Mouse (Mus musculus) hindbrain, embryonic 14.5 days (tissue): ENCODE results near the gene Plekhf1. TPM values are rescaled to one million over a fixed set of nuclear protein-coding genes. Genes with fewer than 3 reads are reported as not detected.

Experiments
- ATAC-seq: fragments of 200-750 bp; cut with Nextera tagmentation; 2 replicates; pipeline ENCODE4 v1.8.0; 2017; ENCODE audit warnings: moderate number of reproducible peaks, mild to moderate bottlenecking, moderate TSS enrichment, moderate library complexity; ENCODE audit not compliant: low FRiP score
- DNase-seq: peaks from one replicate; pipeline ENCODE4 v3.0.0-alpha.2; 2015; ENCODE audit warnings: low spot score
- H3K27ac ChIP-seq: fragments of 300-500 bp; sonication (generic); 2 replicates; pipeline ENCODE4 v1.5.1; 2014; ENCODE audit warnings: mild to moderate bottlenecking, moderate library complexity
- H3K27me3 ChIP-seq: fragments of 300-500 bp; sonication (generic); 2 replicates; pipeline ENCODE4 v1.6.1; 2014; ENCODE audit warnings: mild to moderate bottlenecking, low read length, mixed read lengths; ENCODE audit not compliant: control insufficient read depth, insufficient read depth
- H3K36me3 ChIP-seq: fragments of 300-500 bp; sonication (generic); replicated peaks from 2 replicates; pipeline ENCODE4 v1.6.1; 2014; ENCODE audit not compliant: control insufficient read depth, insufficient read depth
- H3K4me1 ChIP-seq: fragments of 300-500 bp; sonication (generic); replicated peaks from 2 replicates; pipeline ENCODE4 v1.6.1; 2014; ENCODE audit warnings: antibody characterized with exemption, low read length, mixed read lengths; ENCODE audit not compliant: control insufficient read depth, insufficient read depth
- H3K4me2 ChIP-seq: fragments of 300-500 bp; sonication (generic); replicated peaks from 2 replicates; pipeline ENCODE4 v1.6.1; 2014; ENCODE audit warnings: mild to moderate bottlenecking, moderate library complexity
- H3K4me3 ChIP-seq: fragments of 300-500 bp; sonication (generic); replicated peaks from 2 replicates; pipeline ENCODE4 v1.5.1; 2014; ENCODE audit warnings: mild to moderate bottlenecking, low read length
- H3K9ac ChIP-seq: fragments of 300-500 bp; sonication (generic); 2 replicates; pipeline ENCODE4 v1.6.1; 2014
- H3K9me3 ChIP-seq: fragments of 300-500 bp; sonication (generic); 2 replicates; pipeline ENCODE4 v1.6.1; 2016; ENCODE audit warnings: low read length; ENCODE audit not compliant: control insufficient read depth
- WGBS: fragments of 180-500 bp; shearing (Covaris S2); extraction: QIAGEN DNeasy Blood & Tissue Kit; methylation state at CpG from one replicate; pipeline ENCODE4 v1.1.7; 2014; 5-methylcytosine and 5-hydroxymethylcytosine counted together
- polyA plus RNA-seq: library from polyadenylated mRNA; unstranded; fragments of >200 nt; fragmentation: Nextera tagmentation; extraction: Ambion mirVana; gene quantifications from 2 replicates; pipeline ENCODE4 v1.2.1, GENCODE M21; 2014

Gene Plekhf1
- polyA plus RNA-seq, 1 experiment from 2014 or later, result 0.66 TPM

DNA sequence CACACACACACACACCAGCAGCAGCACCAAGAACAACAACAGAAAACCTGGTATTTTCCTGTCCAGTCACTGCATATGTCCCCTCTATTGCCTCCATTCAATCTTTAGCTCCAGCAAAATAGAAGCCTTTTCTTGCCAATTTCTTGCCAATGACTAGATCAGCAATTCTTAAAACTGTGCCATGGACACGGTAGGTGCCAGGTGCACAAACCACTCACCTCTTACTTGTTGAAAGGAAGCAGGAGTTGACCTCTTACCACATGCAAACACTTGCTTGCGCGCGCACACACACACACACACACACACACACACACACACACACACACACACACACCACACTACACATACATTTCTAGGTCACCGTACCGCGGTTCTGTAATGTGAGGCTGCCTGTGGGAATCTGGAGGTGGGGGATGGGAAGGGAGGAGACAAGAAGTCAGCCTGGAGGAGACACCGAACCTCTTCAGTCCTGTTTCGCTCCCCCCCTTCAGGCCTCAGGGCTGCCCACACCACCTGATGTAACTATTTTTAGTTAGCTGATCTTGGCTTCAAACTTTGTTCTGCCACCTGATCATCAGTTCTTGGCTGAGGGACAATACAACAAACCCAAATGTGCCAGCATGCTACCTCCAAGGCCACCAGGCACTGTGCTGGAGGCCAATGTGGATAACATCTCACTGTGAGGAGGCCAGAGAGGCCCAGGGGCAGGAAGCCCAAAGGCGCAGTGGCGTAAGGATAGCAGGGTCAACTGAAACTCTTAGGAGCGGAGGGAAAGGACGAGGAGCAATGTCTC lies 3.0 kb downstream of the Plekhf1 start:
- DNase-seq (no peak), ATAC-seq (no peak)
- no peak overlapping the region for H3K27ac ChIP-seq
- no peaks in the 10 kb centered on the region for H3K36me3 ChIP-seq
- 91% methylated on average over 13 of the region's 13 CpGs for WGBS
- H3K27me3 ChIP-seq, result peaks cover 2% of the 10 kb centered on the region; the same call in 1 of the 2 replicates
- peaks cover 10% of the 10 kb centered on the region; the same call in 1 of the 2 replicates for H3K4me1 ChIP-seq
- no peak overlapping the region for H3K4me2 ChIP-seq
- H3K4me3 ChIP-seq, result no peak overlapping the region
- H3K9ac ChIP-seq, result no peak overlapping the region
- H3K9me3 ChIP-seq, result no peaks in the 10 kb centered on the region

DNA sequence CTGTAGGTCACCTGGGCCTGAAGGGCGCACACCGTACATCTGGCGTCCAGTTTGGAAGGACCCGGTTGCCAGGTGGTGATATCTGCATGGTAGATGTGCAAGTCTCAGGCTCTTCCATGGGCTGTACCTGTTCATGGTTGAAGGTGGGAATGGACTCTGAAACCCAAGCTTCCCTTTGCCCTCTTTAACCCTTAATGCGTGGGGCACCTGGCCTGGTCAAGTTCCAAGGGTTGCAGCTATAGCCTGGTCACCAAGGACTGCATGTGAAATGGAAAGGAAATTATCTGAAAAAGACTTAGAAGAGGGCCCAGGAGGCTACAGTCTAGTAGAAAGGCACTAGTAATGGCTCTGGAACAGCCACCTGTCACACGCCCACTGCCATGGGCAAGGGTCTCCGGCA lies 7.0 kb downstream of the Plekhf1 start:
- Histone ChIP-seq H3K4me3 (no peak overlapping the region), H3K4me1 (no peaks in the 10 kb centered on the region), H3K9ac (no peak overlapping the region), H3K36me3 (no peaks in the 10 kb centered on the region), H3K27ac (no peak overlapping the region), H3K9me3 (no peaks in the 10 kb centered on the region), H3K4me2 (no peak overlapping the region), H3K27me3 (no peaks in the 10 kb centered on the region)
- no peak for DNase-seq
- no peak for ATAC-seq
- WGBS, result 94% methylated on average over 7 of the region's 7 CpGs

DNA sequence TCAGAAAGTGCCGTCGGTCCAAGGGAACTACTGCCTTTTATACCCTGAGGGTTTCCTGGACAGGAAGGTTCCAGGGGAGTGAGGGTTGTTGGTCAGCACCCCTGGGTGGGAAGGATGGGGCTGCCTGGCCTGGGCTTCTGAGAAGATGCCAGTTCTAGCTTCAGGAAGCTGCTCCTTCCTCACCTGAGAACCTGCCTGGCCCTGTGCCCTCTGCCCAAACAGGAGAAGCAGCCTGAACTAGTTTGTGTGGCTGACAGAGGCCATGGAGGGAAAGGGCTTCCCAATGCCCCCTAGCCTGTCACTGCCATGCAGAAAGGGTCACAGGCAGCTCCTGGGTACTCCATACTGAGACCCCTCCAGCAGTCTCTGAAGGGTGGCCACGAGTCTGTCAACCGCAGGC lies 8.3 kb downstream of the Plekhf1 start:
- Histone ChIP-seq H3K36me3 (no peaks in the 10 kb centered on the region), H3K4me3 (no peak overlapping the region), H3K27me3 (no peaks in the 10 kb centered on the region), H3K4me1 (no peaks in the 10 kb centered on the region), H3K9ac (no peak overlapping the region), H3K4me2 (no peak overlapping the region), H3K9me3 (no peaks in the 10 kb centered on the region), H3K27ac (no peak overlapping the region)
- no peak for ATAC-seq
- no peak for DNase-seq
- 89% methylated on average over 4 of the region's 4 CpGs for WGBS

DNA sequence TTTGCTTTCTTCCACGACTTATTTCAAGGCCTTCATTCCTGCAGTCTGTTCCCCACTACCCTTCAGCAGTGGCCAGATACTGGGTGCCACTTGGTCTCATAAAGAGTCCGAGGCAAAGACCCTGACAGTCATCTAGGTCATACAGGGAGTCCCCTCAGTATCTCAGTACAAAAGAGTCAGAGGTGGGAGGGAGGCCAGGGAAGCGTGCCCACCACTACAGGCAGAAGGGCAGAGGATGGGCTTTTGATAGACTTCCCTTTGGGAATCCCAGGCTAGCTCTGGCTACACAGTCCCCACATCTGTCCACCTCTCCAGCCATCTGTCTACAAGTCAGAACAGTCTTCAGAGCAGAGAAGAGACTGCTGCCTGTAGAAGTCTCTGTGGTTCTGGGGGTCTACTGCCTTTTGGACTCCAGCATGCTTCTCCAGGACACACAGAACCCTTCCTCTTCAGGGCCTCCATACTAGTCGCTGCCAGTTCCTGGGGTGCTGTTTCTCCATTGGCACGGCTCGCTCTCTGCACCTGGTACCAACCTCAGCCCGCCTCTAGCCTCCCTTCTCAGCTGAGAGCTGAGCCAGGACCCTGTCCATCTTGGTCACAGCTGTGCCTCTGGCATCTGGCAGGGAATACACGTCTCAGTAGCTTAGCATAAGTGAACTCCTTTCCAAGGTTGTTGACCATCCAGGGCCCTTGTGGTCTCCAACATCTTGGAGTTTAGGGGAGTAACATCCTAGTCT lies 9.0 kb downstream of the Plekhf1 start:
- H3K9me3 ChIP-seq, result no peaks in the 10 kb centered on the region
- no peak for ATAC-seq
- H3K27me3 ChIP-seq, result no peaks in the 10 kb centered on the region
- no peak overlapping the region for H3K4me2 ChIP-seq
- no peaks in the 10 kb centered on the region for H3K36me3 ChIP-seq
- H3K27ac ChIP-seq, result no peak overlapping the region
- H3K4me1 ChIP-seq, result no peaks in the 10 kb centered on the region
- no peak overlapping the region for H3K4me3 ChIP-seq
- no peak overlapping the region for H3K9ac ChIP-seq
- WGBS, result 73% methylated on average over 8 of the region's 8 CpGs
- DNase-seq, result no peak

DNA sequence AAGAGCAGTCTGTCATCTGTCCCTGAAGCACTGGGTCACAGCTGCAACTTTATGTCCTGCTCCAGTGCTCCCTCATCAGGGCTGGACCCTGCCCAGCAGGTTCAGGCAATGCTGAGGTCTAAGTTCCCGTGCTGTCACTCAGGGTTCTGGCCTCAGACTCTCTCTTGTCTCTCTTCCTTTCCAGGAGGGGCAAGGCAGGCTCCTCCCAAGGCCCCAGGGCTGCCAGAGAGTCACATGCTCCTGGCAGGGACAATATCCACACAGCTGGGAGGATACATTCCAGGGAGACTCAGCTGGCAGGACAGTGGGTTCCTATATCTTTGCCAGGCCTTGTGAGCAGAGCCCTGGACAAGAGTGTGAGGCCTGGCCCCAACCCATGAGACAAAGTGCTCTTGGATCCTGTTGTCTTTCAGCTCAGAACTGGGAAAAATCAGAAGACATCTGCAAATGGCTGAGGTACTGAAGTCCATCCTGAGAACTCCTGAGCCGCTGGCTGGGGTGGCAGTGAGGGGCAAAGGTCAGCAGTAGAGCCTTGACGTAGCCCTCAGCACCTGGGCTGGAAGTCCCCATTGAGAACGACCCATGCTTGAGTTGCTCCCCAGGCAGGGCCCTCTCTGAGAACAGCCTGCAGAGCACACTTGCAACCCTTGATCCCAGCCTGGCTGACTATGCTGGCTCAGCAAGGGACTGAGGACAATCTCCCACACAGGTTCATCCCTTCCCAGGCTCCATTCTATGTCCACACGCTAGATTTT lies 10.2 kb downstream of the Plekhf1 start:
- Histone ChIP-seq H3K4me2 (no peak overlapping the region), H3K9ac (no peak overlapping the region), H3K27ac (no peak overlapping the region), H3K4me3 (no peak overlapping the region), H3K36me3 (no peaks in the 10 kb centered on the region), H3K4me1 (no peaks in the 10 kb centered on the region), H3K9me3 (no peaks in the 10 kb centered on the region), H3K27me3 (no peaks in the 10 kb centered on the region)
- WGBS, result 71% methylated on average over 5 of the region's 5 CpGs
- ATAC-seq (peak; percentile 16; the same call in 1 of the 2 replicates), DNase-seq (no peak)

DNA sequence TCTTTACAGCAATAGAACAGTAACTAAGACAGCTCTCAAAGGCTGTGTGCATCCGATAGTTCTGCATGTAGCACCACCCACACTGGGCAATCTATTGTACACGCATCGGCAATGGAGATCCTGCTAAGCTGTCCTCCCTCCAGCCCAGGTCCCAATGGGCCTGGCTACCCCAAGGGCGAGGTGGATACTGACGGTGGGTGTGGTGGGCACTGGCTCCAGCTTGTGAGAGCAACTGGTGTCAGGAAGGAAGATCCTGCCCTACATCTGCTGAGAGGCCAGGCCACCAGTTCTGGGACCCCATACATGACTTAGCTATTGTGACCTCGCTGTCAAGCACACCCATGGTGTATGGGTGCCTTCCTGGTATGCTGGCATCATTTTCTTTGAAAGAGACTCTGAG lies 12.1 kb downstream of the Plekhf1 start:
- no peak for ATAC-seq
- Histone ChIP-seq H3K36me3 (no peaks in the 10 kb centered on the region), H3K9ac (no peak overlapping the region), H3K27ac (no peak overlapping the region), H3K9me3 (no peaks in the 10 kb centered on the region), H3K27me3 (no peaks in the 10 kb centered on the region), H3K4me3 (no peak overlapping the region), H3K4me1 (no peaks in the 10 kb centered on the region), H3K4me2 (no peak overlapping the region)
- no peak for DNase-seq
- WGBS, result 92% methylated on average over 6 of the region's 6 CpGs

DNA sequence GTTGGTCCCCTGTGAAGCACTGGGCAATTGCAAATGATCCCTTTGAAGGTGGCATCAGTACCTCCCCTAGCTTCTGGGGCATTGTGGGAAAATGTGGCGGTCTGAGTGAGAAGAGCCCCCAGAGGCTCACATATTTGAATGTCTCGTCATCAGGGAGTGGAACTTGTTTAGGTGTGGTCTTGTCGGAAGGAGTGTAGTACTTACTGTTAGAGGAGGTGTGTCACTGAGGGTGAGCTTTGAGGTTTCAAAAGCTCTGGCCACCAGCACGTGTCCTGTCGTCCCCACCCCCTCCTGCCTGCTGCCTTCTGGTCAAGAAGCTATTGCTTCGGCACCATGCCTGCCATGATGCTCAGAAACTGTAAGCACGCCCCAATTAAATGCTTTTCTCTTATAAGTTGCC lies 12.5 kb downstream of the Plekhf1 start:
- ATAC-seq (no peak), DNase-seq (no peak)
- 75% methylated on average over 7 of the region's 7 CpGs for WGBS
- H3K4me1 ChIP-seq, result no peaks in the 10 kb centered on the region
- no peaks in the 10 kb centered on the region for H3K9me3 ChIP-seq
- no peak overlapping the region for H3K4me2 ChIP-seq
- no peak overlapping the region for H3K27ac ChIP-seq
- H3K36me3 ChIP-seq, result no peaks in the 10 kb centered on the region
- no peak overlapping the region for H3K9ac ChIP-seq
- no peaks in the 10 kb centered on the region for H3K27me3 ChIP-seq
- H3K4me3 ChIP-seq, result no peak overlapping the region

DNA sequence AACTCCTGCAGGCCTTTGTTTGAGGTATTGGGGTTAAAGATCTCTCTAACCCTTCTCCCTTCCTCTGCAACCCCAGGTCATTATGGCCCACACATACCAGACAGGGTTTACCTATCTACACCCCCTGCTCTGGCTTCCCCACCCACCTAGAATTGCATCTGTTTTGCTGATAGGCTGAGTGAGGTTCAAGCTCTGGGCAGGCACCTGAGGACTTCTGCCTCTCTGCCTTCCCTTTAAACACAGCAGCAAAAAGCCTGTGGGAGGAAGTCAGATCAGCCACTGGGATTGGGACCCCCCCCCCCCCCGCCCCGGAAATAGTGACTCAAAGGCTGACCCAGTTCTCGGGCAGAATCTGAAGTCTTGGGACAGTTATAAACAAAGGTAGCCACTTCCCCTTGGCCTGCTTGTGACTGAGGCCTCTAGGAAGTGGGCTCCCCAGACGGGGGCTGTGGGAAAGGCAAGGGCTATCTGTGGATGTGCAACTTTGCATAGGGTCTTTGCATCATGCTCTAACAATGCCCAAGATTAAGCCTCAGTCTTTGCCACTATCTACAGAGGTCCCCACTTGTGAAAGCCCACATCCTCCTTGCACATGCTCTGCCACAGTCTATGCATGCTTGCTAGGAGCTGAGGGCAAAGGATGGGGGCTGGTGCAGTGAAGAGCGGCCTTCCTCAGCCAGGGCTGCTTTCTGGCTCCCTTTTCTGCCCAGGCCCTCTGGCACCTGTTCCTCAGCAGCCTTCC lies 13.2 kb downstream of the Plekhf1 start:
- Histone ChIP-seq H3K36me3 (no peaks in the 10 kb centered on the region), H3K27me3 (no peaks in the 10 kb centered on the region), H3K9ac (no peak overlapping the region), H3K27ac (no peak overlapping the region), H3K9me3 (no peaks in the 10 kb centered on the region), H3K4me3 (no peak overlapping the region), H3K4me1 (no peaks in the 10 kb centered on the region), H3K4me2 (no peak overlapping the region)
- 83% methylated on average over 5 of the region's 5 CpGs for WGBS
- ATAC-seq (no peak), DNase-seq (no peak)

DNA sequence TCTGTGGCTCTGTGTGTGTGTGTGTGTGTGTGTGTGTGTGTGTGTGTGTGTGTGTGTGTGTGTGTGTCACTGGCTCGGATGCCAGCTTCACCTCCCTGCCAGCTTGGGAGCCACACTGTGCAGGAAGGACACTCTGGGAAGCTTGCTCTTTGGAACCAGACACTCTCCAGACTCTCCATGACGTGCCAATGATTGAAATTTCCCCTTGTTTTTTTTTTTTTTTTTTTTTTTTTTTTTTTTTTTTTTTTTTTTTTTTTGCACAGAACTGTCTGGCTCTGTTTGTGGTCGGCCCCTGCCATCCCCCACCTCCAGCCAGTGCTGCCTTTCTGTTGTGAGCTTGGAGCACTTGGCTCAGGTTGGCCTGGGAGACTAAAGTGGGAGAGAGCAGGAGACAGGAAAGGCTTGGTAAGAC lies 15.2 kb downstream of the Plekhf1 start:
- Histone ChIP-seq H3K27me3 (no peaks in the 10 kb centered on the region), H3K4me3 (no peak overlapping the region), H3K9me3 (no peaks in the 10 kb centered on the region), H3K4me2 (no peak overlapping the region), H3K27ac (no peak overlapping the region), H3K4me1 (no peaks in the 10 kb centered on the region), H3K36me3 (no peaks in the 10 kb centered on the region), H3K9ac (no peak overlapping the region)
- no peak for DNase-seq
- ATAC-seq, result no peak
- 36% methylated on average over 2 of the region's 3 CpGs for WGBS
